Mouse (Mus musculus): ENCODE results near the gene Nat9.

GRCm38 (mm10) chr11:115172825-115173287 lies 14.8 kb downstream of the Nat9 start:
- TF ChIP-seq CTCF (conservative IDR thresholded peaks at IDR 0.05; ENCODE audit: low read length) = no peak
- TF ChIP-seq POU5F1 (IDR thresholded peaks at IDR 0.05; ENCODE audit: borderline replicate concordance, low read length) = no peak
- TF ChIP-seq NANOG (IDR thresholded peaks at IDR 0.05; ENCODE audit: borderline replicate concordance, low read length) = no peak

Data from E14TG2a.4 (cell line).